Mouse (Mus musculus): Measurements from ENCODE around the gene Rtn4.

GRCm38 (mm10) chr11:29709512-29709911 lies 16.8 kb downstream of the Rtn4 start:
- TF ChIP-seq CTCF (IDR thresholded peaks at IDR 0.05) (peak; percentile 63), POLR2A (IDR thresholded peaks at IDR 0.05; ENCODE audit: insufficient read depth, low read depth, low read length) (no peak)

All from heart, adult 2 months (tissue).